Mouse (Mus musculus) intestine, embryonic 15.5 days (tissue): ENCODE measurements around the gene Stard5. TPM values are rescaled to one million over a fixed set of nuclear protein-coding genes. Genes with fewer than 3 reads are reported as not detected.

Experiments
- ATAC-seq: fragments of 200-750 bp; cut with Nextera tagmentation; 2 replicates; pipeline ENCODE4 v1.8.0; 2017; ENCODE audit warnings: moderate TSS enrichment, moderate library complexity
- H3K27ac ChIP-seq: fragments of 300-500 bp; sonication (generic); 2 replicates; pipeline ENCODE4 v1.5.1; 2015; ENCODE audit warnings: mild to moderate bottlenecking, inconsistent platforms
- H3K27me3 ChIP-seq: fragments of 300-500 bp; sonication (generic); replicated peaks from 2 replicates; pipeline ENCODE4 v1.6.1; 2015; ENCODE audit warnings: inconsistent platforms
- H3K36me3 ChIP-seq: fragments of 300-500 bp; sonication (generic); 2 replicates; pipeline ENCODE4 v1.6.1; 2015; ENCODE audit warnings: inconsistent platforms
- H3K4me1 ChIP-seq: fragments of 300-500 bp; sonication (generic); replicated peaks from 2 replicates; pipeline ENCODE4 v1.6.1; 2015; ENCODE audit warnings: inconsistent platforms
- H3K4me2 ChIP-seq: fragments of 300-500 bp; sonication (generic); replicated peaks from 2 replicates; pipeline ENCODE4 v1.6.1; 2015; ENCODE audit warnings: mild to moderate bottlenecking, inconsistent platforms
- H3K4me3 ChIP-seq: fragments of 300-500 bp; sonication (generic); replicated peaks from 2 replicates; pipeline ENCODE4 v1.5.1; 2015; ENCODE audit warnings: inconsistent platforms
- H3K9ac ChIP-seq: fragments of 300-500 bp; sonication (generic); 2 replicates; pipeline ENCODE4 v1.6.1; 2015; ENCODE audit warnings: inconsistent platforms
- H3K9me3 ChIP-seq: fragments of 300-500 bp; sonication (generic); 2 replicates; pipeline ENCODE4 v1.6.1; 2016; ENCODE audit warnings: inconsistent platforms
- WGBS: fragments of 180-500 bp; shearing (Covaris S2); methylation state at CpG from one replicate; pipeline ENCODE4 v1.1.7; 2015; 5-methylcytosine and 5-hydroxymethylcytosine counted together
- polyA plus RNA-seq: library from polyadenylated mRNA; unstranded; fragments of >200 nt; fragmentation: Nextera tagmentation; extraction: Ambion mirVana; gene quantifications from 2 replicates; pipeline ENCODE4 v1.2.1, GENCODE M21; 2015

The Stard5 gene
- polyA plus RNA-seq, 1 experiment from 2014 or later = 52.3 TPM

DNA sequence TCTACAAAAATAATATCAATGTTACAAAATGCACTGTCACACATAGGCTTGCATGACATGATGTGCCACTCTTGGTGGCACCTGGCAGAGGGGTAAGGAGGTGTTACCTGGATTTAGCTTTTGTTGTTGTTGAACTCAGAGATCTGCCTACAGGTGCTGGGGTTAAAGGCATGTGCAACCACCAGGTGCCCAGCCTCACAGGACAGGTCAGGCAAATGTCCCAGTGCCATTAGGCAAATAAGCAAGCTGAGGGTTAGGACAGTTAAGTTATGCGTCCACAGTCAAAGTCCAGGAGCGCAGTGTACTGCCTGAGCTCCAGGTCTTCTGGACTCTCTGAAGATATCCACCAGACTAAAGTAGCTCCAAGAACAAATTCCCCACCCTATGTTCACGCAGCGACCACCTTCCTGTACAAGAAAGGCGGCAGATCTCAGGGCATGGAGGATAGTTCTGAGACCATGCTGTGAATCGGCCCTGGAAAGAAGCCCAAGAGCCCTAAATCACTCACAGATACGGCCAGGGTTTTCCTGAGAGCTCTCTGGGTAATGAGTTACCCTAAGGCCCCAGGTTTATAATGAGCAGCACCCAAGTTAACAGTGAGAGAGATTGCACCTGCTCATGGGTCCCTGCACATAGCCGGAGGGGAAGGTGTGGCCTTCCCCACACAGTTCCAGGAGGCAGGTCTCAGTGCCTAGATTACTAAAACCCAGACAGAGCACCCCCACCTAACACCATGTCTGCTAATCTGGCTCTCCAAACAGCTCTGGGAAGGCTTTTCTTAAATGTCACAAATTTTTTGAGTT is 6.2 kb downstream of the Stard5 start:
- 0 out of 2 replicates have a peak overlapping the region, but pooled peaks have one; percentile 51 for H3K27ac ChIP-seq
- 0 out of 2 replicates have a peak overlapping the region, but pooled peaks have one; percentile 12 for H3K4me2 ChIP-seq
- WGBS = 74% methylated on average over 8 of the region's 8 CpGs
- no peak overlapping the region for H3K4me3 ChIP-seq
- no peak overlapping the region for H3K9ac ChIP-seq
- no peaks in the 10 kb centered on the region for H3K9me3 ChIP-seq
- peak; percentile 92 for ATAC-seq
- peaks cover 8% of the 10 kb centered on the region for H3K36me3 ChIP-seq
- no peaks in the 10 kb centered on the region for H3K27me3 ChIP-seq
- H3K4me1 ChIP-seq = peaks cover 10% of the 10 kb centered on the region

GRCm38 (mm10) chr7:83639084-83639483 is 7.3 kb downstream of the Stard5 start:
- Histone ChIP-seq H3K4me3 (no peak overlapping the region), H3K9me3 (no peaks in the 10 kb centered on the region), H3K27me3 (no peaks in the 10 kb centered on the region), H3K27ac (no peak overlapping the region), H3K4me1 (peaks cover 3% of the 10 kb centered on the region; the same call in 1 of the 2 replicates), H3K4me2 (no peak overlapping the region), H3K36me3 (peaks cover 8% of the 10 kb centered on the region), H3K9ac (no peak overlapping the region)
- 70% methylated on average over 3 of the region's 3 CpGs for WGBS
- no peak for ATAC-seq

GRCm38 (mm10) chr7:83640581-83640980 is 8.8 kb downstream of the Stard5 start:
- Histone ChIP-seq H3K4me2 (no peak overlapping the region), H3K9ac (no peak overlapping the region), H3K36me3 (peaks cover 4% of the 10 kb centered on the region), H3K4me1 (peaks cover 3% of the 10 kb centered on the region; the same call in 1 of the 2 replicates), H3K27ac (no peak overlapping the region), H3K9me3 (no peaks in the 10 kb centered on the region), H3K4me3 (no peak overlapping the region), H3K27me3 (no peaks in the 10 kb centered on the region)
- ATAC-seq = no peak
- WGBS = 92% methylated on average over 5 of the region's 5 CpGs

DNA sequence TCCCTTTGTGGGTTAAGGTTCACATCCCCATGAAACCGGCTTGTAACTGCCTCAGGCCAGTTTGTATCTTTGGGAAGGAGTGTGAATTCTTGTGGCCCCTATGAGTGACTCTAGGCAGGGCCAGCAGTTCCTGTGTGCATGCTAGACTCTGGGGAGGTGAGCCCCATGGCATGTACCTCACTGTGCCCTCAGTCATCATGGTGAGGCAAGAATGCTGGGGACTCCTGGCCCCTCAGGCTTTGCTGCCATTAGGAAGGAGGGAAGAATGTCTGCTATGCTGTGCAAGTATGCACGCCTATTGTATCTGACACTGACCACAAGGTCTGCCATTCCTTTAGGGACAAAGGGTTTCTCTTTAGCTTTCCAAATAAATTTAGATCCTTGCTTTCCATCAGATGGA is 9.4 kb downstream of the Stard5 start:
- Histone ChIP-seq H3K4me1 (peaks cover 3% of the 10 kb centered on the region; the same call in 1 of the 2 replicates), H3K27ac (no peak overlapping the region), H3K9me3 (no peaks in the 10 kb centered on the region), H3K4me3 (no peak overlapping the region), H3K4me2 (no peak overlapping the region), H3K36me3 (peaks cover 4% of the 10 kb centered on the region), H3K27me3 (no peaks in the 10 kb centered on the region), H3K9ac (no peak overlapping the region)
- WGBS = 69% methylated on average over 2 of the region's 2 CpGs
- no peak for ATAC-seq

GRCm38 (mm10) chr7:83643581-83643980 is 11.8 kb downstream of the Stard5 start:
- WGBS = 75% methylated on average over 6 of the region's 6 CpGs
- no peak overlapping the region for H3K4me2 ChIP-seq
- H3K9ac ChIP-seq = no peak overlapping the region
- no peak overlapping the region for H3K4me3 ChIP-seq
- no peak for ATAC-seq
- H3K4me1 ChIP-seq = peaks cover 2% of the 10 kb centered on the region; the same call in 1 of the 2 replicates
- no peak overlapping the region for H3K27ac ChIP-seq
- no peaks in the 10 kb centered on the region for H3K27me3 ChIP-seq
- H3K36me3 ChIP-seq = no peaks in the 10 kb centered on the region; the same call in 1 of the 2 replicates
- H3K9me3 ChIP-seq = no peaks in the 10 kb centered on the region

DNA sequence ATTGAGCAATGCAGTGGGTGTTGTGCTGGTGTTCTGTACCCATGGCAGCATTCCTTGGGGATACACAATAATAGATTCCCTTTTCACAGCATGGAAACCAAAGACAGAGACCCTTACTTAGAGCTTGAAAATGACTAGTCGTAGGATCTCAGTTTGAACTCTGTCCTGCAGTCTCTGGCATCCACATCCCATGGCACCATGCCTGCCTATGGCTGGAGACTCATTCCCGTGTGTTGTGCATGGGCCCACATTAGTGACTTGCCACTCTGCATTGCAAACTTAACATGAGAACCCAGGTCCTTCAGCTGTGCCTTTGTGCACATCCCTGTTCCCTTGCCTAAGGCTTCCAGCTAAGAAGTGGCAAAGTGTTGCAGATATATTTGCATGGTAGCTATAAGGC is 13.0 kb downstream of the Stard5 start:
- H3K27me3 ChIP-seq = no peaks in the 10 kb centered on the region
- ATAC-seq = no peak
- H3K4me3 ChIP-seq = no peak overlapping the region
- no peaks in the 10 kb centered on the region; the same call in 1 of the 2 replicates for H3K36me3 ChIP-seq
- no peak overlapping the region for H3K27ac ChIP-seq
- no peak overlapping the region for H3K4me2 ChIP-seq
- H3K9ac ChIP-seq = no peak overlapping the region
- WGBS = 89% methylated on average over 2 of the region's 2 CpGs
- peaks cover 3% of the 10 kb centered on the region; the same call in 1 of the 2 replicates for H3K4me1 ChIP-seq
- no peaks in the 10 kb centered on the region for H3K9me3 ChIP-seq

DNA sequence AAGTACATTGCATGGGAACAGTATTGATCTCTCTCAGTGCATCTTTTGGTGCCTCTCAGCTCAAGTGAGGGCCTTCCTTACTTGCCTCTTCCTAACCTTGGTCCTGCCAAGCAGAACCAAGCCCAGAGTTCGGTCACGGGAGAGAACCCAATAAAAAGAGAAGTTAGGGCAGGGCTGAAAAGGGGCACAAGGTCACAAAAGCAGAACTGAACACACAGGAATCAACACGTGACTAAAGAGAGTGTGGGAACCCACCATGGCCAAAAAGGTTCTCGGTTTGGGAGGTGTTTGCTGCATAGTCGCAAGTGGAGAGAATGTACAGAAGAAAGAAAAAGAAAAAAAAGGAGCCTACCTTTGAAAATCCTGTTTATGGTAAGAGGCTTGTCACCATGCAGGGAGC is 13.7 kb downstream of the Stard5 start:
- H3K27me3 ChIP-seq = no peaks in the 10 kb centered on the region
- peaks cover 3% of the 10 kb centered on the region; the same call in 1 of the 2 replicates for H3K4me1 ChIP-seq
- no peak overlapping the region for H3K9ac ChIP-seq
- no peak for ATAC-seq
- H3K9me3 ChIP-seq = no peaks in the 10 kb centered on the region
- no peak overlapping the region for H3K4me2 ChIP-seq
- H3K36me3 ChIP-seq = no peaks in the 10 kb centered on the region; the same call in 1 of the 2 replicates
- WGBS = 73% methylated on average over 5 of the region's 5 CpGs
- H3K27ac ChIP-seq = no peak overlapping the region
- no peak overlapping the region for H3K4me3 ChIP-seq

DNA sequence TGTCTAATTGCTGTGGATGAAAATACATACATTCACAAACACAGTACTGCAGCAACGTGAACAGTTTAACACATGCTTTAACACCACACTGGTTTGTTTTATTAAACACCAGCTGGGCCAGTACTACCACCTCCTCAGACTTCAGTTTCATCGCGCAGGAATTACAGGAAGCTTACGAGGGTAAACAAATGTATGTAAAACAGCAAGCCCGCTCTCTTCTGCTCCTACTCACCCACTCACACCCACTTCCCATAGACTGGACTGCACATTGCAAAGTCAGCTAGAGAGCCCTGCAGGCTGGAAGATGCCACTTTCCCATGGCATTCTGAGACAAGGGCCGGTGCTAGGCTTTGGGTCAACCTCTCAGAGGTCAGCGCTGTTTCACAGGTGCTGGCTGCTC is 17.0 kb downstream of the Stard5 start:
- H3K36me3 ChIP-seq = no peaks in the 10 kb centered on the region
- H3K27ac ChIP-seq = no peak overlapping the region
- H3K4me3 ChIP-seq = no peak overlapping the region
- H3K9ac ChIP-seq = no peak overlapping the region
- WGBS = 51% methylated on average over 7 of the region's 7 CpGs
- H3K9me3 ChIP-seq = no peaks in the 10 kb centered on the region
- no peak for ATAC-seq
- peaks cover 3% of the 10 kb centered on the region; the same call in 1 of the 2 replicates for H3K4me1 ChIP-seq
- no peak overlapping the region for H3K4me2 ChIP-seq
- no peaks in the 10 kb centered on the region for H3K27me3 ChIP-seq

DNA sequence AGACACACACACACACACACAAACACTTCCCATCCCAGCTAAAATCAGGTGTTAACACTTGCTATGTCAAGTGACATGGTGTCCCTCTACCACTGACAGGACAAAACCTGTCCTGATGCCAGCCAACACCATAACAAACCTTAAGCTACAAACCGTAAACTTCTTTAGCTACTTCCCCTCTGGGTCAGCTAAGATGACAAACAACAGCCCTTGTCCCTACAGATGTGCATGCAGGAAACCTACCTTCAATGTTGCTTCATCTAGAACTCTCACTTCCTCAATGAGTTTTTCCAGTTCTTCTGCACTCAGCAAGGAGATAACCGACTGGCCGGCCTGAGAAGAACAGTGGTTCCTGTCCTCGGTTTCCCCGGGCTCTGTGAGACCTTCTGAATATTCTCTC is 18.9 kb downstream of the Stard5 start:
- H3K4me3 ChIP-seq = no peak overlapping the region
- no peak for ATAC-seq
- no peak overlapping the region for H3K9ac ChIP-seq
- no peaks in the 10 kb centered on the region for H3K36me3 ChIP-seq
- H3K4me2 ChIP-seq = no peak overlapping the region
- 84% methylated on average over 5 of the region's 5 CpGs for WGBS
- H3K27ac ChIP-seq = no peak overlapping the region
- peaks cover 3% of the 10 kb centered on the region; the same call in 1 of the 2 replicates for H3K4me1 ChIP-seq
- H3K27me3 ChIP-seq = no peaks in the 10 kb centered on the region
- H3K9me3 ChIP-seq = no peaks in the 10 kb centered on the region

GRCm38 (mm10) chr7:83652498-83652897 is 20.7 kb downstream of the Stard5 start:
- H3K27me3 ChIP-seq = no peaks in the 10 kb centered on the region
- no peak for ATAC-seq
- WGBS = 87% methylated on average over 5 of the region's 5 CpGs
- no peak overlapping the region for H3K4me2 ChIP-seq
- H3K36me3 ChIP-seq = no peaks in the 10 kb centered on the region
- no peak overlapping the region for H3K4me3 ChIP-seq
- no peak overlapping the region for H3K27ac ChIP-seq
- no peak overlapping the region for H3K9ac ChIP-seq
- H3K9me3 ChIP-seq = no peaks in the 10 kb centered on the region
- peaks cover 3% of the 10 kb centered on the region; the same call in 1 of the 2 replicates for H3K4me1 ChIP-seq

GRCm38 (mm10) chr7:83653605-83654051 is 21.9 kb downstream of the Stard5 start:
- WGBS = 87% methylated on average over 2 of the region's 2 CpGs
- H3K36me3 ChIP-seq = no peaks in the 10 kb centered on the region
- H3K4me2 ChIP-seq = no peak overlapping the region
- no peak overlapping the region for H3K4me3 ChIP-seq
- H3K9ac ChIP-seq = no peak overlapping the region
- ATAC-seq = peak; percentile 45; the same call in 1 of the 2 replicates
- H3K9me3 ChIP-seq = no peaks in the 10 kb centered on the region
- no peak overlapping the region for H3K27ac ChIP-seq
- H3K4me1 ChIP-seq = peaks cover 3% of the 10 kb centered on the region; the same call in 1 of the 2 replicates
- H3K27me3 ChIP-seq = no peaks in the 10 kb centered on the region

DNA sequence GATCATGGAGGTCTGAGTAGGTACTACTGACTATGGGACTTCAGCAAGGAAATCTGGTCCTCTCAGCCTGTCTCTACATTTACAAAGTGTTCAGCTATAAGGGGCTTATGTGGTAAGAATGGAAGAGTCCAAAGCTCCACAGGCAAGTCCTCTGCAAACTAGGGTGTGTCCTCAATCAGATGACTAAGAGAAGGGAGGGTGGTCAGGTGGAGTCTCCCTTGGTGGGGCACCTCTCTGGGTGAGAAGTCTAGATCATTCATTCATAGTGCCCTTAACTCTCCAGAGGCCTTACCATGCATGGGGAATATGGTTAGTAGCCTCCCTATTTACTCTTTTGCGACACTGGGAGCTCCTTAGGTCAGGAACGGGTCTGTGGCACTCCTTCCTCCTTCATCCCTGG is 22.4 kb downstream of the Stard5 start:
- H3K27me3 ChIP-seq = no peaks in the 10 kb centered on the region
- H3K9ac ChIP-seq = no peak overlapping the region
- ATAC-seq = peak; percentile 78
- H3K27ac ChIP-seq = no peak overlapping the region
- 78% methylated on average over 2 of the region's 2 CpGs for WGBS
- H3K4me2 ChIP-seq = no peak overlapping the region
- H3K4me1 ChIP-seq = no peaks in the 10 kb centered on the region
- no peaks in the 10 kb centered on the region for H3K9me3 ChIP-seq
- H3K36me3 ChIP-seq = no peaks in the 10 kb centered on the region
- H3K4me3 ChIP-seq = no peak overlapping the region
